Comparison of ENCODE assay signal across 8 mouse cellular contexts in genomic region chr11:69036486-69037230, GRCm38 (mm10). TPM values are rescaled to one million over a fixed set of nuclear protein-coding genes. Genes with fewer than 3 reads are reported as not detected.
A peak's percentile ranks its signal among the peaks of the same experiment; 100 is the strongest.
DNase-seq lines count a peak whose midpoint lies in the region; ATAC-seq lines count a peak whose summit lies in the region.

No protein-coding gene starts in this region.

- H3K4me3 ChIP-seq in embryonic facial prominence, embryonic 14.5 days (ENCODE audit: low read depth, low read length): peak overlapping the region; percentile 53
- H3K4me3 ChIP-seq in heart, embryonic 13.5 days: peak overlapping the region; percentile 85
- H3K4me3 ChIP-seq in liver, embryonic 13.5 days (replicated peaks): peak overlapping the region; percentile 79
- H3K4me3 ChIP-seq in neural tube, embryonic 13.5 days: peak overlapping the region; percentile 70

- DNase-seq in 3134 (ENCODE audit: extremely low read depth, insufficient read length, low spot score): peak; percentile 81
- peak; percentile 91 for DNase-seq in adrenal gland, postnatal 10 days
- DNase-seq in embryonic facial prominence, embryonic 14.5 days (ENCODE audit: low spot score): peak; percentile 88
- peak; percentile 90 for DNase-seq in kidney, postnatal 14 days
- peak; percentile 83 for DNase-seq in liver, embryonic 13.5 days
- peak; percentile 72 for DNase-seq in telencephalon, adult 2 months (ENCODE audit: low read depth, low spot score)

- H3K27ac ChIP-seq in embryonic facial prominence, embryonic 14.5 days (replicated peaks; ENCODE audit: low read depth, low read length): peak overlapping the region; percentile 75
- peak overlapping the region; percentile 85 for H3K27ac ChIP-seq in heart, embryonic 13.5 days (replicated peaks)
- peak overlapping the region; percentile 75 for H3K27ac ChIP-seq in liver, embryonic 13.5 days
- peak overlapping the region; percentile 87 for H3K27ac ChIP-seq in neural tube, embryonic 13.5 days (replicated peaks)

- ATAC-seq in embryonic facial prominence, embryonic 14.5 days (ENCODE audit: low read depth): no peak
- no peak for ATAC-seq in heart, embryonic 13.5 days (ENCODE audit: extremely low read depth, insufficient number of reproducible peaks, low FRiP score, low TSS enrichment)
- ATAC-seq in liver, embryonic 13.5 days (ENCODE audit: low read depth): 0 out of 2 replicates have a peak, but pooled peaks have one; percentile 16
- ATAC-seq in neural tube, embryonic 13.5 days (ENCODE audit: low read depth): peak; percentile 15; the same call in 1 of the 2 replicates

- peaks cover 41% of the 10 kb centered on the region for H3K36me3 ChIP-seq in embryonic facial prominence, embryonic 14.5 days (ENCODE audit: control insufficient read depth, insufficient read depth, low read length)
- peaks cover 46% of the 10 kb centered on the region for H3K36me3 ChIP-seq in heart, embryonic 13.5 days
- H3K36me3 ChIP-seq in liver, embryonic 13.5 days: peaks cover 37% of the 10 kb centered on the region
- peaks cover 33% of the 10 kb centered on the region for H3K36me3 ChIP-seq in neural tube, embryonic 13.5 days

- H3K27me3 ChIP-seq in embryonic facial prominence, embryonic 14.5 days (replicated peaks; ENCODE audit: control insufficient read depth, insufficient read depth, low read length): no peaks in the 10 kb centered on the region
- no peaks in the 10 kb centered on the region for H3K27me3 ChIP-seq in heart, embryonic 13.5 days (replicated peaks)
- no peaks in the 10 kb centered on the region for H3K27me3 ChIP-seq in liver, embryonic 13.5 days
- H3K27me3 ChIP-seq in neural tube, embryonic 13.5 days: no peaks in the 10 kb centered on the region

- peak overlapping the region; percentile 51 for H3K4me2 ChIP-seq in embryonic facial prominence, embryonic 14.5 days (ENCODE audit: low read depth, low read length)
- peak overlapping the region; percentile 79 for H3K4me2 ChIP-seq in heart, embryonic 13.5 days
- peak overlapping the region; percentile 94 for H3K4me2 ChIP-seq in liver, embryonic 13.5 days
- H3K4me2 ChIP-seq in neural tube, embryonic 13.5 days: peak overlapping the region; percentile 59

- peaks cover 19% of the 10 kb centered on the region for H3K4me1 ChIP-seq in embryonic facial prominence, embryonic 14.5 days (ENCODE audit: control insufficient read depth, insufficient read depth, low read length)
- peaks cover 32% of the 10 kb centered on the region for H3K4me1 ChIP-seq in heart, embryonic 13.5 days
- peaks cover 39% of the 10 kb centered on the region for H3K4me1 ChIP-seq in liver, embryonic 13.5 days (replicated peaks)
- peaks cover 32% of the 10 kb centered on the region for H3K4me1 ChIP-seq in neural tube, embryonic 13.5 days (replicated peaks)

- 10% methylated on average over 20 of the region's 20 CpGs for WGBS in embryonic facial prominence, embryonic 14.5 days
- WGBS in heart, embryonic 13.5 days: 10% methylated on average over 20 of the region's 20 CpGs
- 8% methylated on average over 20 of the region's 20 CpGs for WGBS in liver, embryonic 13.5 days (ENCODE audit: insufficient replicate concordance)
- 10% methylated on average over 20 of the region's 20 CpGs for WGBS in neural tube, embryonic 13.5 days

- H3K9me3 ChIP-seq in embryonic facial prominence, embryonic 14.5 days (ENCODE audit: control insufficient read depth, low read length): no peaks in the 10 kb centered on the region
- no peaks in the 10 kb centered on the region for H3K9me3 ChIP-seq in heart, embryonic 13.5 days
- no peaks in the 10 kb centered on the region for H3K9me3 ChIP-seq in liver, embryonic 13.5 days (replicated peaks)
- no peaks in the 10 kb centered on the region for H3K9me3 ChIP-seq in neural tube, embryonic 13.5 days

- peak overlapping the region; percentile 67 for H3K9ac ChIP-seq in embryonic facial prominence, embryonic 14.5 days (ENCODE audit: low read depth, low read length)
- H3K9ac ChIP-seq in heart, embryonic 13.5 days: peak overlapping the region; percentile 88
- peak overlapping the region; percentile 80 for H3K9ac ChIP-seq in liver, embryonic 13.5 days
- H3K9ac ChIP-seq in neural tube, embryonic 13.5 days: peak overlapping the region; percentile 79

RNA-seq across cellular contexts. Expression of gene Aurkb, which starts 8.8 kb away (rescaled TPM):
- 10 to 100 TPM; 16.2 to 22.5 TPM for total RNA-seq in adrenal gland, postnatal 10 days (2021)
- 92.5 and 112 TPM in 2 replicates for polyA plus RNA-seq in embryonic facial prominence, embryonic 14.5 days (2014; fragmentation: Nextera tagmentation; extraction: Ambion mirVana)
- polyA plus RNA-seq in heart, embryonic 13.5 days (2015; fragmentation: Nextera tagmentation; extraction: Ambion mirVana): 78.4 and 83.0 TPM in 2 replicates
- polyA plus RNA-seq in liver, embryonic 13.5 days (2015; fragmentation: Nextera tagmentation; extraction: Ambion mirVana): 116 and 123 TPM in 2 replicates
- 22.7 and 33.0 TPM in 2 replicates for polyA plus RNA-seq in neural tube, embryonic 13.5 days (2015; fragmentation: Nextera tagmentation; extraction: Ambion mirVana)

RNA-seq across cellular contexts. Expression of gene Ctc1, which starts 20.9 kb away (rescaled TPM):
- 10 to 100 TPM; 25.3 to 30.0 TPM for total RNA-seq in adrenal gland, postnatal 10 days (2021)
- 36.5 and 47.3 TPM in 2 replicates for polyA plus RNA-seq in embryonic facial prominence, embryonic 14.5 days (2014; fragmentation: Nextera tagmentation; extraction: Ambion mirVana)
- 45.0 and 49.8 TPM in 2 replicates for polyA plus RNA-seq in heart, embryonic 13.5 days (2015; fragmentation: Nextera tagmentation; extraction: Ambion mirVana)
- polyA plus RNA-seq in liver, embryonic 13.5 days (2015; fragmentation: Nextera tagmentation; extraction: Ambion mirVana): 16.9 and 20.3 TPM in 2 replicates
- polyA plus RNA-seq in neural tube, embryonic 13.5 days (2015; fragmentation: Nextera tagmentation; extraction: Ambion mirVana): 49.6 and 52.8 TPM in 2 replicates

RNA-seq across cellular contexts. Expression of gene Borcs6, which starts 22.9 kb away (rescaled TPM):
- 10 to 100 TPM; 19.1 to 22.1 TPM for total RNA-seq in adrenal gland, postnatal 10 days (2021)
- polyA plus RNA-seq in embryonic facial prominence, embryonic 14.5 days (2014; fragmentation: Nextera tagmentation; extraction: Ambion mirVana): 12.1 and 12.4 TPM in 2 replicates
- polyA plus RNA-seq in heart, embryonic 13.5 days (2015; fragmentation: Nextera tagmentation; extraction: Ambion mirVana): 9.7 and 10.3 TPM in 2 replicates
- 3.5 TPM in 2 replicates for polyA plus RNA-seq in liver, embryonic 13.5 days (2015; fragmentation: Nextera tagmentation; extraction: Ambion mirVana)
- polyA plus RNA-seq in neural tube, embryonic 13.5 days (2015; fragmentation: Nextera tagmentation; extraction: Ambion mirVana): 14.7 and 16.8 TPM in 2 replicates

RNA-seq across cellular contexts. Expression of gene Pfas, which starts 28.4 kb away (rescaled TPM):
- total RNA-seq in adrenal gland, postnatal 10 days (2021): 10 to 100 TPM; 23.8 to 32.9 TPM
- polyA plus RNA-seq in embryonic facial prominence, embryonic 14.5 days (2014; fragmentation: Nextera tagmentation; extraction: Ambion mirVana): 19.1 and 21.9 TPM in 2 replicates
- 19.9 and 20.3 TPM in 2 replicates for polyA plus RNA-seq in heart, embryonic 13.5 days (2015; fragmentation: Nextera tagmentation; extraction: Ambion mirVana)
- polyA plus RNA-seq in liver, embryonic 13.5 days (2015; fragmentation: Nextera tagmentation; extraction: Ambion mirVana): 32.4 and 33.2 TPM in 2 replicates
- 19.1 and 21.9 TPM in 2 replicates for polyA plus RNA-seq in neural tube, embryonic 13.5 days (2015; fragmentation: Nextera tagmentation; extraction: Ambion mirVana)

RNA-seq across cellular contexts. Expression of gene Tmem107, which starts 33.9 kb away (rescaled TPM):
- total RNA-seq in adrenal gland, postnatal 10 days (2021): 10 to 100 TPM; 13.2 to 13.8 TPM
- polyA plus RNA-seq in embryonic facial prominence, embryonic 14.5 days (2014; fragmentation: Nextera tagmentation; extraction: Ambion mirVana): 65.6 and 87.8 TPM in 2 replicates
- 28.4 and 31.3 TPM in 2 replicates for polyA plus RNA-seq in heart, embryonic 13.5 days (2015; fragmentation: Nextera tagmentation; extraction: Ambion mirVana)
- polyA plus RNA-seq in liver, embryonic 13.5 days (2015; fragmentation: Nextera tagmentation; extraction: Ambion mirVana): 30.8 and 31.7 TPM in 2 replicates
- 28.4 and 29.2 TPM in 2 replicates for polyA plus RNA-seq in neural tube, embryonic 13.5 days (2015; fragmentation: Nextera tagmentation; extraction: Ambion mirVana)

Comparison
In these comparisons a context has a peak if more than half of its experiments do, and no peak if none do; other contexts are left out.
1. ATAC-seq: peak in liver, embryonic 13.5 days (single experiment) and neural tube, embryonic 13.5 days (single experiment); none in embryonic facial prominence, embryonic 14.5 days (single experiment) and heart, embryonic 13.5 days (single experiment).
2. Peak in every context shown above with its lines, with median percentiles within 50 percentile points of each other: DNase-seq, H3K27ac ChIP-seq, H3K4me2 ChIP-seq, H3K4me3 ChIP-seq and H3K9ac ChIP-seq.